ENCODE assay signal across 8 mouse cellular contexts in genomic region chr10:86296111-86296510, GRCm38 (mm10). TPM values are rescaled to one million over a fixed set of nuclear protein-coding genes. Genes with fewer than 3 reads are reported as not detected.
DNase-seq lines count a peak whose midpoint lies in the region; ATAC-seq and TF ChIP-seq lines count a peak whose summit lies in the region.

No protein-coding gene starts in this region.

- H3K4me2 ChIP-seq in forebrain, postnatal 0 days (ENCODE audit: low read depth), result peak overlapping the region; percentile 31; the same call in 1 of the 2 replicates
- H3K4me2 ChIP-seq in lung, embryonic 15.5 days, result peak overlapping the region; percentile 49

- H3K9me3 ChIP-seq in G1E (replicated peaks), result peaks cover 8% of the 10 kb centered on the region
- no peaks in the 10 kb centered on the region for H3K9me3 ChIP-seq in forebrain, postnatal 0 days (ENCODE audit: low read length)
- no peaks in the 10 kb centered on the region for H3K9me3 ChIP-seq in lung, embryonic 15.5 days

- peaks cover 24% of the 10 kb centered on the region for H3K4me1 ChIP-seq in G1E (ENCODE audit: insufficient read depth, low read depth, low read length)
- H3K4me1 ChIP-seq in forebrain, postnatal 0 days (ENCODE audit: insufficient read depth), result peaks cover 10% of the 10 kb centered on the region; the same call in 1 of the 2 replicates
- H3K4me1 ChIP-seq in lung, embryonic 15.5 days, result peaks cover 9% of the 10 kb centered on the region; the same call in 1 of the 2 replicates

- peak; percentile 40; the same call in 1 of the 2 replicates for ATAC-seq in G1E (ENCODE audit: extremely low read depth, insufficient number of reproducible peaks, low FRiP score, poor library complexity, severe bottlenecking)
- peak; percentile 82 for ATAC-seq in forebrain, postnatal 0 days
- ATAC-seq in lung, embryonic 15.5 days (ENCODE audit: borderline replicate concordance, extremely low read depth, low FRiP score, low TSS enrichment), result 0 out of 2 replicates have a peak, but pooled peaks have one; percentile 35

- no peaks in the 10 kb centered on the region for H3K36me3 ChIP-seq in G1E (replicated peaks)
- no peaks in the 10 kb centered on the region for H3K36me3 ChIP-seq in forebrain, postnatal 0 days (ENCODE audit: insufficient read depth)
- H3K36me3 ChIP-seq in lung, embryonic 15.5 days, result no peaks in the 10 kb centered on the region

- peaks cover 7% of the 10 kb centered on the region for H3K27me3 ChIP-seq in G1E (ENCODE audit: insufficient read depth, low read length)
- H3K27me3 ChIP-seq in forebrain, postnatal 0 days (ENCODE audit: insufficient read depth, low read length), result no peaks in the 10 kb centered on the region
- peaks cover 4% of the 10 kb centered on the region; the same call in 1 of the 2 replicates for H3K27me3 ChIP-seq in lung, embryonic 15.5 days

- peak overlapping the region; percentile 25; the same call in 1 of the 2 replicates for H3K9ac ChIP-seq in forebrain, postnatal 0 days
- no peak overlapping the region for H3K9ac ChIP-seq in lung, embryonic 15.5 days

- H3K4me3 ChIP-seq in G1E (ENCODE audit: low read depth, low read length), result no peak overlapping the region
- H3K4me3 ChIP-seq in forebrain, postnatal 0 days (ENCODE audit: low read depth, low read length), result no peak overlapping the region
- H3K4me3 ChIP-seq in lung, embryonic 15.5 days, result peak overlapping the region; percentile 10

- TF ChIP-seq CTCF in G1E (IDR thresholded peaks at IDR 0.05; ENCODE audit: low read depth, low read length), result peak; percentile 50
- peak; percentile 93 for TF ChIP-seq CTCF in forebrain, postnatal 0 days (IDR thresholded peaks at IDR 0.05; ENCODE audit: low read depth)

- 5% methylated on average over 14 of the region's 14 CpGs for WGBS in forebrain, postnatal 0 days
- 4% methylated on average over 14 of the region's 14 CpGs for WGBS in lung, embryonic 15.5 days

- H3K27ac ChIP-seq in forebrain, postnatal 0 days (ENCODE audit: low read depth, low read length), result no peak overlapping the region
- no peak overlapping the region for H3K27ac ChIP-seq in lung, embryonic 15.5 days

- DNase-seq in G1E (ENCODE audit: low spot score), result peak; percentile 63
- peak; percentile 74 to 78 for DNase-seq in cerebellum, adult 18-20 months
- peak; percentile 78 for DNase-seq in forebrain, postnatal 0 days
- DNase-seq in heart, postnatal 4 days, result peak; percentile 87
- DNase-seq in layer of hippocampus, adult 9-10 months (ENCODE audit: low spot score), result peak; percentile 59
- DNase-seq in ovary, postnatal 14 days (ENCODE audit: low spot score), result peak; percentile 61
- DNase-seq in thymus, postnatal 25 days, result peak; percentile 50

RNA-seq across cellular contexts. Expression of gene Timp3, which starts 4.1 kb away (rescaled TPM):
- total RNA-seq in G1E (2014; fragmentation: Nextera tagmentation) (90.5 and 110 TPM in 2 replicates), G1E (2017) (14.2 and 15.0 TPM in 2 replicates)
- 13.7 and 15.7 TPM in 2 replicates for polyA plus RNA-seq in G1E (2012)
- total RNA-seq in forebrain, postnatal 0 days (2014; rRNA removed), result 33.5 and 62.9 TPM in 2 replicates
- polyA plus RNA-seq in forebrain, postnatal 0 days (2015; fragmentation: Nextera tagmentation; extraction: Ambion mirVana), result 17.2 and 33.6 TPM in 2 replicates
- total RNA-seq in heart, postnatal 4 days (2021), result 100 to 1,000 TPM; 139 to 143 TPM
- 55.5 and 64.4 TPM in 2 replicates for polyA plus RNA-seq in lung, embryonic 15.5 days (2015; fragmentation: Nextera tagmentation; extraction: Ambion mirVana)
